Mouse (Mus musculus) adrenal gland, postnatal 36 days (tissue): ENCODE measurements around the gene Lrrk1. TPM values are rescaled to one million over a fixed set of nuclear protein-coding genes. Genes with fewer than 3 reads are reported as not detected.

ENCODE experiments used
- DNase-seq, 2 experiments: peaks; one replicate each; pipeline ENCODE4 v3.0.0; 2021; ENCODE audit warnings: mixed read lengths in 1 of 2
- microRNA-seq: library from miRNA; unstranded; fragments of <30 nt; microRNA quantifications from one replicate; pipeline ENCODE4 v1.2.0, GENCODE M21; 2021
- total RNA-seq, 2 experiments: library from RNA; stranded (reverse); gene quantifications; 2 replicates each; pipeline ENCODE4 v1.2.3; 2021

Gene Lrrk1
- total RNA-seq, 2 experiments from 2014 or later = 15.3 to 15.5 TPM

- DNase-seq = no peak
These were observed 200.4 kb downstream of the Lrrk1 start for GRCm38 (mm10) chr7:66187581-66188231.

GRCm38 (mm10) chr7:66185370-66185769, 202.8 kb downstream of the Lrrk1 start:
- no peak for DNase-seq

- no peak for DNase-seq
These were observed 204.1 kb downstream of the Lrrk1 start for GRCm38 (mm10) chr7:66184026-66184425.

GRCm38 (mm10) chr7:66183404-66183803, 204.7 kb downstream of the Lrrk1 start:
- DNase-seq = no peak

GRCm38 (mm10) chr7:66182075-66182715, 206.0 kb downstream of the Lrrk1 start:
- DNase-seq = no peak

- peak; percentile 49 to 56 for DNase-seq
These were observed 207.3 kb downstream of the Lrrk1 start for GRCm38 (mm10) chr7:66180711-66181365.

- no peak for DNase-seq
These were observed 207.9 kb downstream of the Lrrk1 start for GRCm38 (mm10) chr7:66180260-66180659.

GRCm38 (mm10) chr7:66179711-66180110, 208.4 kb downstream of the Lrrk1 start:
- no peak for DNase-seq

GRCm38 (mm10) chr7:66179120-66179581, 209.0 kb downstream of the Lrrk1 start:
- DNase-seq = peak in 1 of 2 experiments; percentile 48

- DNase-seq = peak; percentile 18 to 42
These were observed 210.0 kb downstream of the Lrrk1 start for GRCm38 (mm10) chr7:66178101-66178500.

GRCm38 (mm10) chr7:66176929-66177328, 211.2 kb downstream of the Lrrk1 start:
- peak in 1 of 2 experiments; percentile 15 for DNase-seq

Small RNA genes within 50 kb of the gene (microRNA-seq; reads per million reads assigned to microRNA genes)
- not detected for gene Mir7057

Other genes starting within 250 kb of the Lrrk1 start
- not detected for gene Gm10974, start 22.4 kb downstream of the Lrrk1 start, total RNA-seq
- gene Aldh1a3, start 39.2 kb upstream of the Lrrk1 start, total RNA-seq = 10 to 100 TPM in 1 of 2 experiments, 1 to 10 TPM in 1; 9.2 to 10.4 TPM